Mouse (Mus musculus) kidney, embryonic 15.5 days (tissue): ENCODE measurements at regions not wholly inside any gene's neighbourhood (a gene's known extent, or its start where the extent isn't known, plus 50 kb on each side); places are given as distances from the start of the nearest gene placed in this dataset.

Experiments
- ATAC-seq: fragments of 200-750 bp; cut with Nextera tagmentation; replicated peaks from 2 replicates; pipeline ENCODE4 v1.8.0; 2017; ENCODE audit warnings: moderate TSS enrichment; ENCODE audit not compliant: low FRiP score
- H3K27ac ChIP-seq: fragments of 300-500 bp; sonication (generic); 2 replicates; pipeline ENCODE4 v1.5.1; 2015; ENCODE audit warnings: mild to moderate bottlenecking, inconsistent platforms
- H3K27me3 ChIP-seq: fragments of 300-500 bp; sonication (generic); 2 replicates; pipeline ENCODE4 v1.6.1; 2015; ENCODE audit warnings: inconsistent platforms
- H3K36me3 ChIP-seq: fragments of 300-500 bp; sonication (generic); 2 replicates; pipeline ENCODE4 v1.6.1; 2015; ENCODE audit warnings: inconsistent platforms
- H3K4me1 ChIP-seq: fragments of 300-500 bp; sonication (generic); 2 replicates; pipeline ENCODE4 v1.6.1; 2015; ENCODE audit warnings: inconsistent platforms
- H3K4me2 ChIP-seq: fragments of 300-500 bp; sonication (generic); 2 replicates; pipeline ENCODE4 v1.6.1; 2015; ENCODE audit warnings: moderate library complexity, mild to moderate bottlenecking, inconsistent platforms
- H3K4me3 ChIP-seq: fragments of 300-500 bp; sonication (generic); replicated peaks from 2 replicates; pipeline ENCODE4 v1.5.1; 2015; ENCODE audit warnings: mild to moderate bottlenecking, inconsistent platforms
- H3K9ac ChIP-seq: fragments of 300-500 bp; sonication (generic); 2 replicates; pipeline ENCODE4 v1.6.1; 2015; ENCODE audit warnings: mild to moderate bottlenecking, inconsistent platforms
- H3K9me3 ChIP-seq: fragments of 300-500 bp; sonication (generic); replicated peaks from 2 replicates; pipeline ENCODE4 v1.6.1; 2016; ENCODE audit warnings: inconsistent platforms
- WGBS: fragments of 180-500 bp; shearing (Covaris S2); methylation state at CpG from one replicate; pipeline ENCODE4 v1.1.7; 2015; ENCODE audit warnings: mixed read lengths; 5-methylcytosine and 5-hydroxymethylcytosine counted together

DNA sequence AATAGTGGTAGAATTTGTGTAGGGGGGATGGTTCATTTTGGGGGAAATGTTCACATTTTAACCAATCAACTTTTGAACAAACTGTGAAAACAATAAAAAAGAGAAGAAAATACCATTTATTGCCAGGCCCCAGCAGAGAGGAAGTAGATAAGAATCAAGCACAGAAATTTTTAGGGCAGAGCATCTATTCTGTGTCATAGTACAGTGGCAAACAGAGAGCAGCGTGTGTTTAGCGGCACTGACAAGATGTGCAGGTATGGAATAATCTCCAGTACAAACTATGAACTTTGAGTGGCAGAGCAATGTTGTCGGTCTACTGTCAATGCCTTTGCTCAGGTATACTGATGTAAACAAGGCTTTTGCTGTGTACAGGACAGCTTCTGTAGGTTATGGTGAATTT lies 99.4 kb upstream of the Bmper start:
- Histone ChIP-seq H3K4me2 (no peak overlapping the region), H3K4me1 (peaks cover 12% of the 10 kb centered on the region), H3K27ac (no peak overlapping the region), H3K9ac (no peak overlapping the region), H3K4me3 (no peak overlapping the region), H3K9me3 (no peaks in the 10 kb centered on the region), H3K36me3 (no peaks in the 10 kb centered on the region), H3K27me3 (no peaks in the 10 kb centered on the region)
- 84% methylated on average over 3 of the region's 3 CpGs for WGBS
- no peak for ATAC-seq

DNA sequence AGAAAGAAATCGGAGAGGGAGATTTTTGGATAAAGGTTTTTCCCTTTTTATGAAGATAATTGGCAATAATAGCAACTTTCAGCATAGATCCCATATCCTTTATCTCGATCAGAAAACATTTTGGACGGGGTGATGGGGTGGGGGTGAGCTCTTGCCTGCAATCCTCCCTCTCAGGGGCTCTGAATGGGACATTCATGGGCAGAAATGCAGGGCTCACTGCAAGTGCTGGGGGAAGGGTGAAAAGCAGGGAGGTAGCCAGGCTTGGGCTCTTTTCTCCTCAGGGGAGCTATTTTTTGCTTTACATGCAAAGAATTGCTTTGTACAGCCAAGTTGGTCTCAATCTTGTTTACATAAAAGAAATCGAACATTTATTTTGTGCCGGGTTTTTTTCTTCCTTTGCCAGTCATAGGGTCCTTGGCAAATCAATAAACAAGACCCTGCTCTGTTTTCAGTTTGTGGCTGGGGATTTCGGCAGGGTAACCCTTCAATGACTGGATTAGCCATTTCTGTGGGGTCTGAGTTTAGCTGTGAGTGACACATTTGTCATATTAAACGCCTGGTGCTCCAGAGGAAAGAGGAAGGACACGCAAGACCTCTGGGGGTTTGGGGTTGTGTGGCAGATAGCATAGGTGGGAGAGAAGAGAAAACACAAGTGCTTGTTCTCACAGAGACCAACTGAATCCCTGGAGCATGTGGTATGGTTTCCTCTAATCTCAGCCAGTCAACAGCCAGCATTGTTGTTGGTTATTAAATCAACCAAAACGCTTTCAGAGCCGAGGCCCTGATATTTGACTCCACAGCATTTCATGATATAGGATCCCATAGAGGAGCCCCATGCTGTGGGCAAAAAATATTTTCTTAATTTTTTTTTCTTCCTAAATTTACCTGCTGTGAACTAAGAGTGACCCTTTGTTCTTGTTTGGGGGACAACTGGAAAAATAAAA lies 96.8 kb upstream of the Bmper start:
- WGBS: 49% methylated on average over 10 of the region's 10 CpGs
- no peak overlapping the region for H3K4me3 ChIP-seq
- ATAC-seq: 0 out of 2 replicates have a peak, but pooled peaks have one; percentile 29
- no peaks in the 10 kb centered on the region for H3K27me3 ChIP-seq
- no peaks in the 10 kb centered on the region for H3K9me3 ChIP-seq
- H3K27ac ChIP-seq: no peak overlapping the region
- no peak overlapping the region for H3K4me2 ChIP-seq
- no peaks in the 10 kb centered on the region for H3K36me3 ChIP-seq
- peaks cover 12% of the 10 kb centered on the region for H3K4me1 ChIP-seq
- H3K9ac ChIP-seq: no peak overlapping the region

- no peak overlapping the region for H3K4me3 ChIP-seq
- H3K9me3 ChIP-seq: no peaks in the 10 kb centered on the region
- no peak overlapping the region for H3K9ac ChIP-seq
- H3K4me1 ChIP-seq: peaks cover 12% of the 10 kb centered on the region
- H3K27me3 ChIP-seq: no peaks in the 10 kb centered on the region
- H3K27ac ChIP-seq: no peak overlapping the region
- H3K4me2 ChIP-seq: no peak overlapping the region
- WGBS: 57% methylated on average over 9 of the region's 9 CpGs
- ATAC-seq: no peak
- no peaks in the 10 kb centered on the region for H3K36me3 ChIP-seq
Observed at GRCm38 (mm10) chr9:23127338-23128017, 95.4 kb upstream of the Bmper start.

GRCm38 (mm10) chr9:23128018-23128369 lies 94.9 kb upstream of the Bmper start:
- no peaks in the 10 kb centered on the region for H3K36me3 ChIP-seq
- H3K4me2 ChIP-seq: no peak overlapping the region
- 75% methylated on average over 2 of the region's 2 CpGs for WGBS
- no peak overlapping the region for H3K9ac ChIP-seq
- ATAC-seq: no peak
- no peak overlapping the region for H3K27ac ChIP-seq
- peaks cover 12% of the 10 kb centered on the region for H3K4me1 ChIP-seq
- H3K27me3 ChIP-seq: no peaks in the 10 kb centered on the region
- no peaks in the 10 kb centered on the region for H3K9me3 ChIP-seq
- no peak overlapping the region for H3K4me3 ChIP-seq

DNA sequence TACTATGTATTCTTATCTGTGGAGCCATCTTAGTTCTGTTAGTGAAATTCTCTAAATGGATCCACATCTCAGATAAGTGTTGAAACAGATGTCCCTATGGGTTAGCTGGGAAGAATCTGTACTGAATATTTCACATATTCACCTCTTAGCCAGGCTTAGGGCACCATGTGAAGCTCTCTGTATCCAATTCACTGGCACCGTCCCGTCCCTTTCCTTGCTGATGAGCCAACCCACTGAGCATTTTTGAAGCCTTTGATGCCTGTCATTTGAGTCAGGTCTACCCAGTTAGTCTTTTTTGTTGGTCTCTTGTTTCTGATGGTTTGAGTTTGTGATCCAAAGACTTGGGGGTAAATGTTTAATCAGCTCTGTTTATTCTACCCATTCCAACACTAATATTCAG lies 88.9 kb upstream of the Bmper start:
- Histone ChIP-seq H3K27me3 (no peaks in the 10 kb centered on the region), H3K9ac (no peak overlapping the region), H3K36me3 (no peaks in the 10 kb centered on the region), H3K4me1 (peaks cover 8% of the 10 kb centered on the region), H3K4me3 (no peak overlapping the region), H3K27ac (no peak overlapping the region), H3K4me2 (no peak overlapping the region), H3K9me3 (no peaks in the 10 kb centered on the region)
- WGBS: 89% methylated on average over 2 of the region's 2 CpGs
- ATAC-seq: no peak

GRCm38 (mm10) chr9:23134421-23135118 lies 88.3 kb upstream of the Bmper start:
- no peak overlapping the region for H3K9ac ChIP-seq
- no peak for ATAC-seq
- 70% methylated on average over 12 of the region's 12 CpGs for WGBS
- no peak overlapping the region for H3K4me3 ChIP-seq
- no peak overlapping the region for H3K4me2 ChIP-seq
- H3K27me3 ChIP-seq: no peaks in the 10 kb centered on the region
- H3K4me1 ChIP-seq: peaks cover 8% of the 10 kb centered on the region
- H3K36me3 ChIP-seq: no peaks in the 10 kb centered on the region
- no peak overlapping the region for H3K27ac ChIP-seq
- no peaks in the 10 kb centered on the region for H3K9me3 ChIP-seq

DNA sequence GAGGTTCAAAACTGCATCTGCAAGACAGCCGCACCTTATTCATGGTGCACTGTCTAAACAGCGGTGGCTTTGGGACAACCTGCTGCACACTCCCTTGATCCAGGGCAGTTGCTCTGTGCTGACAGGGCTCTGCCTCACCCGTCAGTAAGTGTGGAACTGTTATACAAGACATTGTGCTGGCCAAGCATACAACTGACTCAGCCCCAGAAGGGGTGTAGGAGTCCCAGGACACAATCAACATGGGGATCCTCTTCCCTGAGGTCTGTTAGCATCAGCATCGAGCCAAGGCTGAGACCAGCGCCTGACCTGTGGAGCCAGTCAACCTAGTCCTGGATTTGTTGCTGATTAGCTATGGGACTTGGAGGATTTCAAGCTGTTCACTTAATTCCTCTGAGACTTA lies 86.4 kb upstream of the Bmper start:
- H3K27ac ChIP-seq: no peak overlapping the region
- no peaks in the 10 kb centered on the region for H3K9me3 ChIP-seq
- ATAC-seq: no peak
- H3K27me3 ChIP-seq: no peaks in the 10 kb centered on the region
- H3K4me1 ChIP-seq: peaks cover 12% of the 10 kb centered on the region
- no peak overlapping the region for H3K4me2 ChIP-seq
- H3K4me3 ChIP-seq: no peak overlapping the region
- H3K9ac ChIP-seq: no peak overlapping the region
- no peaks in the 10 kb centered on the region for H3K36me3 ChIP-seq
- 82% methylated on average over 5 of the region's 5 CpGs for WGBS

GRCm38 (mm10) chr9:23137682-23138210 lies 85.1 kb upstream of the Bmper start:
- no peaks in the 10 kb centered on the region for H3K9me3 ChIP-seq
- H3K27me3 ChIP-seq: no peaks in the 10 kb centered on the region
- H3K4me1 ChIP-seq: peaks cover 12% of the 10 kb centered on the region
- H3K4me3 ChIP-seq: no peak overlapping the region
- H3K27ac ChIP-seq: no peak overlapping the region
- no peak overlapping the region for H3K9ac ChIP-seq
- no peaks in the 10 kb centered on the region for H3K36me3 ChIP-seq
- ATAC-seq: no peak
- WGBS: 43% methylated on average over 5 of the region's 5 CpGs
- H3K4me2 ChIP-seq: no peak overlapping the region

- 65% methylated on average over 4 of the region's 4 CpGs for WGBS
- Histone ChIP-seq H3K4me1 (peaks cover 8% of the 10 kb centered on the region; the same call in 1 of the 2 replicates), H3K4me3 (no peak overlapping the region), H3K4me2 (no peak overlapping the region), H3K9ac (no peak overlapping the region), H3K36me3 (no peaks in the 10 kb centered on the region), H3K27ac (no peak overlapping the region), H3K27me3 (no peaks in the 10 kb centered on the region), H3K9me3 (no peaks in the 10 kb centered on the region)
- no peak for ATAC-seq
Observed at GRCm38 (mm10) chr9:23139580-23140162, 83.2 kb upstream of the Bmper start.

GRCm38 (mm10) chr9:23144281-23144680 lies 78.6 kb upstream of the Bmper start:
- 78% methylated on average over 7 of the region's 7 CpGs for WGBS
- Histone ChIP-seq H3K9ac (no peak overlapping the region), H3K36me3 (no peaks in the 10 kb centered on the region), H3K4me3 (no peak overlapping the region), H3K27ac (no peak overlapping the region), H3K9me3 (no peaks in the 10 kb centered on the region), H3K4me2 (no peak overlapping the region), H3K4me1 (0 out of 2 replicates have a peak, but pooled peaks cover 3% of the 10 kb centered on the region), H3K27me3 (no peaks in the 10 kb centered on the region; the same call in 1 of the 2 replicates)
- ATAC-seq: no peak

- no peaks in the 10 kb centered on the region; the same call in 1 of the 2 replicates for H3K27me3 ChIP-seq
- 0 out of 2 replicates have a peak, but pooled peaks have one; percentile 4 for ATAC-seq
- 0 out of 2 replicates have a peak, but pooled peaks cover 3% of the 10 kb centered on the region for H3K4me1 ChIP-seq
- H3K9me3 ChIP-seq: no peaks in the 10 kb centered on the region
- H3K27ac ChIP-seq: no peak overlapping the region
- no peak overlapping the region for H3K4me3 ChIP-seq
- WGBS: 92% methylated on average over 6 of the region's 6 CpGs
- H3K36me3 ChIP-seq: no peaks in the 10 kb centered on the region
- no peak overlapping the region for H3K4me2 ChIP-seq
- no peak overlapping the region for H3K9ac ChIP-seq
Observed at GRCm38 (mm10) chr9:23150338-23150737, 72.5 kb upstream of the Bmper start.
